Mouse (Mus musculus) testis, adult 2 months (tissue): Measurements from ENCODE around the gene Filip1l.

ENCODE experiments used
- CTCF ChIP-seq: fragments of 200-500 bp; IDR thresholded peaks from 2 replicates; pipeline ENCODE4 v1.5.1; 2012; ENCODE audit warnings: low read depth, mild to moderate bottlenecking, inconsistent platforms, low read length, moderate library complexity; ENCODE audit not compliant: control insufficient read depth, insufficient read depth, insufficient replicate concordance
- POLR2A ChIP-seq: fragments of 200-500 bp; IDR thresholded peaks from 2 replicates; pipeline ENCODE4 v1.6.1; 2012; ENCODE audit warnings: low read depth, mild to moderate bottlenecking, inconsistent platforms, low read length, moderate library complexity; ENCODE audit not compliant: control insufficient read depth

- TF ChIP-seq POLR2A, result no peak
- TF ChIP-seq CTCF, result no peak
These were observed 67.0 kb downstream of the Filip1l start for GRCm38 (mm10) chr16:57419881-57420280.
